Mouse (Mus musculus): ENCODE measurements around the gene Mgme1.

- no peak for TF ChIP-seq POLR2A (IDR thresholded peaks at IDR 0.05; ENCODE audit: borderline replicate concordance, insufficient read depth, low read length)
- TF ChIP-seq CTCF (IDR thresholded peaks at IDR 0.05; ENCODE audit: borderline replicate concordance, insufficient read depth, low read depth, low read length) = no peak
Observed at GRCm38 (mm10) chr2:144311372-144311771, 40.9 kb downstream of the Mgme1 start.

All from cerebellum, adult 2 months (tissue).